Mouse (Mus musculus) lung, postnatal 0 days (tissue): ENCODE data around the gene Mthfd1l. TPM values are rescaled to one million over a fixed set of nuclear protein-coding genes. Genes with fewer than 3 reads are reported as not detected.

Experiments used
- ATAC-seq: fragments of 200-750 bp; cut with Nextera tagmentation; 2 replicates; pipeline ENCODE4 v1.8.0; 2017; ENCODE audit warnings: moderate library complexity
- DNase-seq: peaks from one replicate; pipeline ENCODE4 v3.0.0-alpha.2; 2016; ENCODE audit warnings: low spot score
- H3K27ac ChIP-seq: fragments of 300-500 bp; sonication (generic); 2 replicates; pipeline ENCODE4 v1.5.1; 2014; ENCODE audit warnings: antibody characterized with exemption, mild to moderate bottlenecking, low read length, mixed read lengths
- H3K27me3 ChIP-seq: fragments of 300-500 bp; sonication (generic); replicated peaks from 2 replicates; pipeline ENCODE4 v1.6.1; 2014; ENCODE audit warnings: low read length, mixed read lengths; ENCODE audit not compliant: insufficient read depth
- H3K36me3 ChIP-seq: fragments of 300-500 bp; sonication (generic); 2 replicates; pipeline ENCODE4 v1.6.1; 2014; ENCODE audit warnings: low read length, mixed read lengths; ENCODE audit not compliant: insufficient read depth
- H3K4me1 ChIP-seq: fragments of 300-500 bp; sonication (generic); 2 replicates; pipeline ENCODE4 v1.6.1; 2014; ENCODE audit warnings: antibody characterized with exemption, low read depth, low read length, mixed read lengths; ENCODE audit not compliant: insufficient read depth
- H3K4me2 ChIP-seq: fragments of 300-500 bp; sonication (generic); replicated peaks from 2 replicates; pipeline ENCODE4 v1.6.1; 2014; ENCODE audit warnings: low read depth, mild to moderate bottlenecking, low read length, moderate library complexity, mixed read lengths
- H3K4me3 ChIP-seq: fragments of 300-500 bp; sonication (generic); 2 replicates; pipeline ENCODE4 v1.5.1; 2014; ENCODE audit warnings: low read depth, low read length
- H3K9ac ChIP-seq: fragments of 300-500 bp; sonication (generic); replicated peaks from 2 replicates; pipeline ENCODE4 v1.6.1; 2014; ENCODE audit warnings: low read depth, mild to moderate bottlenecking
- H3K9me3 ChIP-seq: fragments of 300-500 bp; sonication (generic); 2 replicates; pipeline ENCODE4 v1.6.1; 2016; ENCODE audit warnings: low read length, mixed read lengths
- CTCF ChIP-seq: IDR thresholded peaks from 2 replicates; pipeline ENCODE4 v1.5.1; 2016; ENCODE audit warnings: antibody characterized with exemption, mild to moderate bottlenecking
- EP300 ChIP-seq: IDR thresholded peaks from 2 replicates; pipeline ENCODE4 v1.6.1; 2016; ENCODE audit warnings: antibody characterized with exemption, mild to moderate bottlenecking, control low read depth
- WGBS: fragments of 180-500 bp; shearing (Covaris S2); extraction: QIAGEN DNeasy Blood & Tissue Kit; methylation state at CpG from one replicate; pipeline ENCODE4 v1.1.7; 2014; 5-methylcytosine and 5-hydroxymethylcytosine counted together
- polyA plus RNA-seq: library from polyadenylated mRNA; unstranded; fragments of >200 nt; fragmentation: Nextera tagmentation; extraction: Ambion mirVana; gene quantifications from 2 replicates; pipeline ENCODE4 v1.2.1, GENCODE M21; 2015

Gene Mthfd1l
- polyA plus RNA-seq, 1 experiment from 2014 or later = 3.7 TPM

- WGBS = 53% methylated on average over 9 of the region's 9 CpGs
- Histone ChIP-seq H3K9me3 (no peaks in the 10 kb centered on the region), H3K4me1 (no peaks in the 10 kb centered on the region), H3K27me3 (no peaks in the 10 kb centered on the region), H3K36me3 (no peaks in the 10 kb centered on the region; the same call in 1 of the 2 replicates), H3K4me3 (no peak overlapping the region), H3K9ac (no peak overlapping the region), H3K27ac (no peak overlapping the region), H3K4me2 (no peak overlapping the region)
- ATAC-seq = no peak
- DNase-seq = no peak
- no peak for TF ChIP-seq CTCF
- TF ChIP-seq EP300 = no peak
These were observed 60.8 kb downstream of the Mthfd1l start for GRCm38 (mm10) chr10:4033761-4034160.

- TF ChIP-seq CTCF (no peak), EP300 (no peak)
- DNase-seq (no peak), ATAC-seq (no peak)
- no peak overlapping the region for H3K4me2 ChIP-seq
- no peaks in the 10 kb centered on the region for H3K36me3 ChIP-seq
- no peak overlapping the region for H3K27ac ChIP-seq
- no peaks in the 10 kb centered on the region for H3K27me3 ChIP-seq
- H3K9me3 ChIP-seq = no peaks in the 10 kb centered on the region
- H3K4me1 ChIP-seq = no peaks in the 10 kb centered on the region
- 95% methylated on average over 7 of the region's 7 CpGs for WGBS
- H3K9ac ChIP-seq = no peak overlapping the region
- no peak overlapping the region for H3K4me3 ChIP-seq
These were observed 63.6 kb downstream of the Mthfd1l start for GRCm38 (mm10) chr10:4036476-4036875.

GRCm38 (mm10) chr10:4037066-4037465 lies 64.1 kb downstream of the Mthfd1l start:
- H3K27me3 ChIP-seq = no peaks in the 10 kb centered on the region
- no peak overlapping the region for H3K4me3 ChIP-seq
- no peak overlapping the region for H3K9ac ChIP-seq
- no peak for TF ChIP-seq EP300
- peak; percentile 58 for TF ChIP-seq CTCF
- peak; percentile 42 for DNase-seq
- H3K4me2 ChIP-seq = no peak overlapping the region
- no peaks in the 10 kb centered on the region for H3K36me3 ChIP-seq
- 51% methylated on average over 3 of the region's 3 CpGs for WGBS
- H3K9me3 ChIP-seq = no peaks in the 10 kb centered on the region
- ATAC-seq = no peak
- H3K4me1 ChIP-seq = no peaks in the 10 kb centered on the region
- H3K27ac ChIP-seq = no peak overlapping the region

- ATAC-seq = no peak
- WGBS = 94% methylated on average over 11 of the region's 11 CpGs
- no peak overlapping the region for H3K27ac ChIP-seq
These were observed 65.7 kb downstream of the Mthfd1l start for GRCm38 (mm10) chr10:4038576-4038975.

GRCm38 (mm10) chr10:4041691-4042090 lies 68.8 kb downstream of the Mthfd1l start:
- DNase-seq = peak; percentile 75
- no peak overlapping the region for H3K9ac ChIP-seq
- H3K27me3 ChIP-seq = no peaks in the 10 kb centered on the region
- no peaks in the 10 kb centered on the region for H3K4me1 ChIP-seq
- no peak overlapping the region for H3K27ac ChIP-seq
- TF ChIP-seq CTCF (peak; percentile 81), EP300 (no peak)
- H3K36me3 ChIP-seq = no peaks in the 10 kb centered on the region
- H3K4me3 ChIP-seq = no peak overlapping the region
- ATAC-seq = peak; percentile 74
- no peaks in the 10 kb centered on the region for H3K9me3 ChIP-seq
- 64% methylated on average over 9 of the region's 9 CpGs for WGBS
- H3K4me2 ChIP-seq = no peak overlapping the region

More at GRCm38 (mm10) chr10:4038576-4038975, 65.7 kb downstream of the Mthfd1l start:
- Histone ChIP-seq H3K36me3 (no peaks in the 10 kb centered on the region), H3K4me3 (no peak overlapping the region), H3K4me2 (no peak overlapping the region), H3K4me1 (no peaks in the 10 kb centered on the region), H3K9me3 (no peaks in the 10 kb centered on the region), H3K9ac (no peak overlapping the region), H3K27me3 (no peaks in the 10 kb centered on the region)
- DNase-seq = no peak
- no peak for TF ChIP-seq CTCF

- H3K27me3 ChIP-seq = no peaks in the 10 kb centered on the region
- no peaks in the 10 kb centered on the region for H3K36me3 ChIP-seq
- DNase-seq (no peak), ATAC-seq (no peak)
- H3K4me3 ChIP-seq = no peak overlapping the region
- no peak overlapping the region for H3K4me2 ChIP-seq
- H3K9me3 ChIP-seq = no peaks in the 10 kb centered on the region
- no peaks in the 10 kb centered on the region for H3K4me1 ChIP-seq
- no peak overlapping the region for H3K27ac ChIP-seq
- no peak overlapping the region for H3K9ac ChIP-seq
- WGBS = 58% methylated on average over 7 of the region's 7 CpGs
- TF ChIP-seq CTCF = no peak
- TF ChIP-seq EP300 = no peak
These were observed 71.5 kb downstream of the Mthfd1l start for GRCm38 (mm10) chr10:4044421-4044820.

GRCm38 (mm10) chr10:4046496-4046895 lies 73.6 kb downstream of the Mthfd1l start:
- TF ChIP-seq CTCF = no peak
- no peak for TF ChIP-seq EP300
- Histone ChIP-seq H3K36me3 (no peaks in the 10 kb centered on the region), H3K4me1 (no peaks in the 10 kb centered on the region), H3K9ac (no peak overlapping the region), H3K9me3 (no peaks in the 10 kb centered on the region), H3K27ac (peak overlapping the region; percentile 69), H3K27me3 (no peaks in the 10 kb centered on the region), H3K4me3 (no peak overlapping the region), H3K4me2 (0 out of 2 replicates have a peak overlapping the region, but pooled peaks have one; percentile 25)
- DNase-seq = peak; percentile 37
- ATAC-seq = no peak; the same call in 1 of the 2 replicates
- 29% methylated on average over 4 of the region's 4 CpGs for WGBS
